Mouse (Mus musculus) splenic B cell, adult 2 months (primary cell): ENCODE results near the gene Zfp958.
"Not testable (repeated sequence)": the region's sequence is repeated elsewhere in the genome, so short reads cannot be mapped to it uniquely, and the experiment has no call there.

Experiments
- DNase-seq: peaks from one replicate; pipeline ENCODE4 v3.0.0-alpha.2; 2011; ENCODE audit warnings: low read depth, low spot score
- H3K27me3 ChIP-seq: 2 replicates; pipeline ENCODE4 v1.6.1; 2012; ENCODE audit warnings: mild to moderate bottlenecking, low read length, moderate library complexity, mixed read lengths; ENCODE audit not compliant: control insufficient read depth, poor library complexity, insufficient read depth, severe bottlenecking
- H3K36me3 ChIP-seq: 2 replicates; pipeline ENCODE4 v1.6.1; 2012; ENCODE audit warnings: mild to moderate bottlenecking, low read length, moderate library complexity, mixed read lengths; ENCODE audit not compliant: control insufficient read depth, poor library complexity, insufficient read depth, severe bottlenecking

Zfp958 gene

DNA sequence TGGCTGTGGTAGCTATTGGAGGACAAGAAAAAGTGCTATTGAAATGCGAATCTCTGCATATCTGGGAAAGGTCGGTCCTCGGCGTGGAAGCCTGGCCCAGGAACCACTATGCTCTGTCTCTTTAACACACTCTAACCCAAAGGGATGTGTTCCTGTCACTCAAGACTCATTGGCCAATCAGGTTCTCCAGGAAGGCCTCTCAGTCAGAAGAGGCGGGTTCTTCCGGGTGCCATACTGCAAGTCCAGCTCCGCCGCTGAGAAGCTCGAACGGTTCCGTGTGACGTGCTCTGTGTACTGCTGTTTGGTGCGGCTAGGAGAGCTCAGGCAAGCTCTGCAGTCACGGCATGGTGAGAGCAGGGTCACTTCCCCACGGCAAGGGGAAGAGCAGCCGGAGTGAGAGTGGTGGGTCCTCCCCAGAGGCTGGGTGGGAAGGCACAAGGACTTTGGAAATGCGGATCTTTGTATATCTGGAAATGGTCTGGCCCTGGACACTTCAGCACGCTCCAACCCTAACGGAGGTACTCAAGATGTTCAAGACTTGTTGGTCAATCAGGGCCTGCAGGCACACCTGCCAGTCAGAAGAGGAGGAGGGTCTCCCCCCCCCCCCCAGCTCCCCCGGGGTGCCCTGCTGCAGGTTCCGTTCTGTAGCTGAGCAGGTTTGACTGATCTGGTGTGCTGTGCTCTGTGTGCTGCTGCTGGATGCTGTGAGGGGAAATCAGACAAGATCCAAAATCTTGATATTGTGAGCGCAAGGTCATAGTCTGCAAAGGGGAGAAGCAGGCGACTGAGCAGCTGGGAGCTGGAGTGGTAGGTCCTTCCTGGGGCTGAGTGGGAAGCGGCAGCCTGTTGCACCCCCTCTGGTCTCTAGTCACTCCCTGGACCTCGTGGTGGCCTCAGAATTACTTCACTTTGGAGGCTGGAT, at the start of gene Zfp958:
TSS of gene Zfp958 (plus strand) at position 236 of the 922 bp plus-strand sequence.
- H3K36me3 ChIP-seq: no peaks in the 10 kb centered on the region
- DNase-seq: peak; percentile 97
- no peaks in the 10 kb centered on the region for H3K27me3 ChIP-seq

DNA sequence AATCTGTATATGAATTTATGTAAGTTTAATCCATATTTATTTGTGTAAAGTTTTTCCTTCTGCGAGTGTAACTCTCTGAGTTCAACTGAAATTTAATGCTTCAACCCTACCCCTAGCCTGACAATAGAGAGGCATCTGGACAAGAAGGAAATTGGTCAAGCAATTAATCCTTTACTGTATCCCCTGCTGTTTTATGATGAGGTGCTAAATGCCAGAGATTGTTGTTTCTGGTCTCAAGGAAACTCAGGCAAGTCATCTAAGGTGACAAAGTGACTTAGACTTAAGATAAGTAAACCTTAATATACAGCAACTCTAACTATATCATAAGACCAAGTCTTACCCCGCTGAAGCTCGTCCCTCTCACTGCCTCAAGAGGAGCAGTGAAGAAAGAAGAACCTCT, 31.0 kb upstream of the Zfp958 start:
- no peaks in the 10 kb centered on the region for H3K36me3 ChIP-seq
- H3K27me3 ChIP-seq: no peaks in the 10 kb centered on the region
- DNase-seq: no peak

DNA sequence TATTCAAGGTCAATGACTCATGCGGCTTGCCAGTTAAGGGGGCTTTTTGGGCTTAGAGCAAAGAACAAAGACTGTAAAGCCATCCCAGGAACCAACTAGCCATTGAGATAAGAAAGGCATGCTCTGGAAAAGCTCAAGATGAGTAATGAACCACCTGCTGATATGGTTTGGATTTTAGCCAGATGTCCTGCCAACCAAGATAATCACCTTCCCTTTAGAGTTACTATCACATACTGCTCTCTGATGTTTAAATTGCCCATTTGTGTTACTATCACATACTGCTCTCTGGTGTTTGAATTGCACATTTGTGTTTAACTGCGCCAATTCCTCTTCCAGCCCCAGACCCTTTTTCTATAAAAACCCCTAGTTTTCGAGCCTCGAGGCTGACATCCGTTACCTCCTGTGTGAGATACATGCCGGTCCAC, 30.2 kb upstream of the Zfp958 start:
- no peak for DNase-seq
- no peaks in the 10 kb centered on the region for H3K27me3 ChIP-seq

DNA sequence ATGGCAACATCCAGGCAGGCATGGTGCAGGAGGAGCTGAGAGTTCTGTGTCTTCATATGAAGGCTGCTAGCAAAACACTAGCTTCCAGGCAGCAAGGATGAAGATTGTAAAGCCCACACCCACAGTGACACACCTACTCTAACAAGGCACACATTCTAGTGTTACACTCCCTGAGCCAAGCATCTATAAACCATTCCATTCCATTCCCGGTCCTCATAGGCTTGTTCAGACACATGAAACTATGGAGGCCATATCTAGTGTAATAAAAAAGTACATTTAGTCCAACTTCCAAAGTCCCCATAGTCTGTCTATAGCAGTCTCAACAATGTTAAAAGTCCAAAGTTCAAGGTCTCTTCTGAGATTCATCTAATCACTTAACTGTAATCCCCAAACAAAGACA, 28.3 kb upstream of the Zfp958 start:
- DNase-seq: no peak
- Histone ChIP-seq H3K36me3 (no peaks in the 10 kb centered on the region), H3K27me3 (no peaks in the 10 kb centered on the region)

More for the DNA sequence above, 30.2 kb upstream of the Zfp958 start:
- no peaks in the 10 kb centered on the region for H3K36me3 ChIP-seq

DNA sequence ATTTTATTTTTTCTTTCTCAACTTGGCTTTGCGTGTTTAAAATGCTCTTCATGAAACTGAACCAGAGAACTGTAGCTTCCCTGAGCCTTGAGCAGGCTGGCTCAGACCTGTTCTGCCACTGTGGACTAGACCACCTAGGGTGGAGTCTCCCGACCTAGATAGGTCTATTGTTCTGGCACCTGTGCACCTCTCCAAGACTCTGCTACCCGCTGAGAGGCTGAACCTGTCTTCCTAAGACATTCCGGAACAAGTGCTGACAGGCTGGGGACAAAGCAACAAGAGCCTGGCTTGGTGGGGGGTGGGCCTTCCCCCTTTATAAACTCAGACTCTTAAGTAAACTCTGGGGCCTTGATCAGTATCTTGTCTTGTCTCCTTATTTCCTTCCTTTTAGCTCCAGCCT, 26.6 kb upstream of the Zfp958 start:
- Histone ChIP-seq H3K36me3 (no peaks in the 10 kb centered on the region), H3K27me3 (no peaks in the 10 kb centered on the region)
- no peak for DNase-seq

DNA sequence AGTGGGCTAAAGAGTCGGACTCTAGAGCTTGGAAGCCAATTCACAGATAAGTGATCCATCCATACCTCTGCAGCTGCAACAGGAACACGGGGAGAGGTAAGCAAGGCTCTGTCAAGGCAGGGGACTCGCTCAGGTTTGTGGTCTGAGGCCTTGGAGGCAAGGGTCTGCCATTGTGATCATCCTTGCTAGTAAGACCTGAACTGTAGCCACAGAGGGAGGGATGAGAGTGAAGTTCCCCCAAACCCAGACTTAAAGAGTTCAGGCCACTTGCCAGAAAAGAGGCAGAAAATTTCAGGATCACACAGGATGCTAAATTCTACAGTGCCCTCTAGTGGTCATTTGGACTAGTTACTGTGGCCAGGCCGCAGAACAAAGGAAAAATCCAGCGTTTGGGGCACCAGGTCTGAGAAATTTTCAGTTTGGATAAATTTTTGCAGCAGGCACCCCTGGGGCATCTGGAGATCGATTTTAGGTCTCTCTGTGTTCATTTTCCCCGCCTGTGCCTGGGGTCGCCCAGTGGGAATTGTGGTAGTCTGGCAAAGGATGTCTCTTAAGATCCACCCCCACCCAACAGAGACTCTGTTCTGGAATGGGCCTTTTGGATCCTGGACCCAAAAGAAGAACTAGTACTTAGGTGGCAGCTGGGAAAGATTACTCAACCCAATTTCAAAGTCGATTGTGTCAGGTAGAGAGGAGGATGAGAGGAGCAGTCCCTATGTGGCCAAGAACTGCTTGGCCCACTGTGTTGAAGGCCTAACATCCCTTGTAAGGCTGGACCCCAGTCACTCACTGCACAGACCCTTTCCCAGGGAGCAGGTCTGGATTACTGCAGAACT, 24.6 kb upstream of the Zfp958 start:
- Histone ChIP-seq H3K27me3 (no peaks in the 10 kb centered on the region), H3K36me3 (no peaks in the 10 kb centered on the region)
- peak; percentile 66 for DNase-seq

DNA sequence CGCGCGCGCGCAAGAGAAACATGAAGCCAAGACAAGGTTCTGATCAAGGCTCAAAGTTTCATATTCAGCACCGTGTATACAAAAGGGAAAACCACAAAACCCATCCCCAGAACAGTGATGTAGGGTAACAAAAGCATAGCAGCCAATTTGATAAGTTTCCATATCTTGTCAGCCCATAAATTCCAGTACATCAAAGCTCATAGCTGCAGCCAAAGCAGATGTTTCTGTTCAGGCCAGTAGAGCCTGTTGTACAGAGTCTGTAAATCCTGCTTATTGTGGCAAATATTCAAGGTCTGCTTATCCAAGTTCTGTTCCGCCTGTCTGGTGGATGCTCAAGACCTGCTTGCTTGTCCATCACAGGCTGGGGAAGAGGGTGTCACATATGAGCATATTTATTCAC, 4.1 kb upstream of the Zfp958 start:
- no peak for DNase-seq
- Histone ChIP-seq H3K36me3 (no peaks in the 10 kb centered on the region), H3K27me3 (no peaks in the 10 kb centered on the region)

DNA sequence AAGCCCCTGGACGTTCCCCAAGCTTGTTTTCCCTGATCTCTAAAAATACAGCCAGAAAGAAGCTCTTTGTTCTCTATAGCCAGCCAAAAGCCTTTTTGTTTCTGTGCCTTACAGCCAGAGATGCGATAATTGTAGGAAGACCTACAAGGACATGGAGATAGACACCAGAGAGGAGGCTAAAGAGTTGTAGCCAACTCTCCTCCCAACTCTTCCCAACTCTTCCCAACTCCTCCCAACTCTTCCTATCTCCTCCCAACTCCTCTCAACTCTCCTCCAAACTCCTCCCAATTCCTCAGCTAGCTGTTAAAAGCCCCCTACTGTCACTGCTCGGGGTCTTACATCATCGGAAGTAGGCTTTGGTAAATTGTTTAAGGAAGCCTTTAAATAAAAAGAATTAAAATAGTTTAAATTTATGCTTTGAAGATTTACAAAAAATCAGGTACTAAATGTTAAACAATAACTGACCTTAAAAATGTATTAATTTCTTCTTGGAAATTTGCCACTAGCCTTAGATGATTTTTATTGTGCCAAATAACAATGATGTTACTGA, 1.3 kb upstream of the Zfp958 start:
- not testable (repeated sequence) for DNase-seq, H3K36me3 ChIP-seq, H3K27me3 ChIP-seq

DNA sequence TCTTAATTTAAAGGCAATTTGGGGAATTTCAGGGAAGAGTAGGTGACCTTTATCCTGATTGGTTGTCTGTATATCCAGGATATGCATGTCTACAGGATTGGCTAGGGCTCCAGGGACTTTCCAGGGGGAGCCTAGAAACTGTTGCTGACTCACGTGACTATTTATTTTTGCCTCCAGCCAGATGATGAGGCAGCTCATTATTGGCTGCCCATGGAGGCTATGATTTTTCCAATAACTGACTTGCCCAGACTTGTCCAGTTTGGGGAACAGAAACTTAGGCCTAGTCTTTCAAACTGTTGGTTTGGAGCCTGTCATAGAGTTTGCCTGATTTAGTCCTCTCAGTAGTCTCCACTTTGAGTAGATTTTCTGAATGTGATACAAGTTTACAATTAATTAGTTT, 14.4 kb downstream of the Zfp958 start:
- peaks cover 23% of the 10 kb centered on the region for H3K36me3 ChIP-seq
- no peaks in the 10 kb centered on the region for H3K27me3 ChIP-seq
- no peak for DNase-seq

DNA sequence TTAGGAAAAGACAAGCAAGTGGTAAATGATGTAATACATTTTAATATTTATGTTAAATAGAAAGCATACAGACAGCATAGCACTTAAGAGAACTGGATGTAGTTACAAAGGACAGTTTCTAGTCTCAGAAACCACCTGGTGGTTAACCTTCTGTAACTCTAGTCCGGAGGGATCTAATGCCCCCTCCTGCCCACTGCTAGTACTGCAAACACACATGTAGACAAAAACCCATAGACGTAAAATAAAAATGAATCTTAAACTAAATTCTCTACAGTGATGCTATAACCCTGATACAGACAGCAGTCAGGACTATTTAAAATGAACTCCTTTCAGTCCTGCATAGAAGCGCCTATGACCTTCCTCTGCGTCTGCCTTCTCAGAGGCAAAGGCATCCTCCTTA, 24.1 kb downstream of the Zfp958 start:
- H3K36me3 ChIP-seq: no peaks in the 10 kb centered on the region
- peak; percentile 3 for DNase-seq

DNA sequence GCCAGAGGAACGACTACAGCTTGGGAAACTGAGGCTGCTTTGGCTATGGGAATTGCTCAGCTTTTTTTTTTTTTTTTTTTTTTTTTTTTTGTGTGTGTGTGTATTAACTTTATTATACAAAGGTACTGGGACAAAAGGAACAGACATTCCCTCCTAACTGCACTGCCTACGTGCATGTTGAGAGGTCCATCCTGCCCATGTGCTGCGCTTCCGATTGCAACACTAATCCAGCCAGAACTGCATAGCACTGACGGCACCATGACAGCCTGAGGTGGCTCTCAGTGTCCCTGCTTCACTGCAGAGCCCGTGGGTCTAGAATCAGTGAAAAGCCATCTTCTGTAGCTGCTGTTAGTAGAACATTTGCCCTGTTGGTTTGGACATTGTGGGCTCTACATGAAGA, 30.0 kb downstream of the Zfp958 start:
- not testable (repeated sequence) for H3K27me3 ChIP-seq, DNase-seq, H3K36me3 ChIP-seq

More for the DNA sequence above, 24.1 kb downstream of the Zfp958 start:
- no peaks in the 10 kb centered on the region for H3K27me3 ChIP-seq

DNA sequence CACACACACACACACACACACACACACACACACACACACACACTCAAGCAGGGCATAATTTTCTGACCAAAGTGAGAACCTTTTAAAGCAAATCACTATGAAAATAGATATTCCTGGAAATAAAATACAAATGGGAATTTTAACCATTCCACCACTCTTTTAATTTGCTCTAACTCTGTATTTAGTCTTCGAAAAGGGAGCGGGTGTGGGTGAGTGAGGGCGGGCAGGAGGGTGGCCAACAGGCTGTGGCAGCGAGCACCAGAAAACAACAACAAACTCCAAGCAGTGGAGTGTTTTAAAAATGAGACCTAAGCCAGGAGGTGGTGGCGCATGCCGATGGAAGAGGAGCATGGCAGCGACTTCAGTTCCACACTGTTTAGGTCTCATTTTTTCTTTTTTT, 43.6 kb downstream of the Zfp958 start:
- DNase-seq: peak; percentile 43
- Histone ChIP-seq H3K36me3 (no peaks in the 10 kb centered on the region), H3K27me3 (no peaks in the 10 kb centered on the region)

DNA sequence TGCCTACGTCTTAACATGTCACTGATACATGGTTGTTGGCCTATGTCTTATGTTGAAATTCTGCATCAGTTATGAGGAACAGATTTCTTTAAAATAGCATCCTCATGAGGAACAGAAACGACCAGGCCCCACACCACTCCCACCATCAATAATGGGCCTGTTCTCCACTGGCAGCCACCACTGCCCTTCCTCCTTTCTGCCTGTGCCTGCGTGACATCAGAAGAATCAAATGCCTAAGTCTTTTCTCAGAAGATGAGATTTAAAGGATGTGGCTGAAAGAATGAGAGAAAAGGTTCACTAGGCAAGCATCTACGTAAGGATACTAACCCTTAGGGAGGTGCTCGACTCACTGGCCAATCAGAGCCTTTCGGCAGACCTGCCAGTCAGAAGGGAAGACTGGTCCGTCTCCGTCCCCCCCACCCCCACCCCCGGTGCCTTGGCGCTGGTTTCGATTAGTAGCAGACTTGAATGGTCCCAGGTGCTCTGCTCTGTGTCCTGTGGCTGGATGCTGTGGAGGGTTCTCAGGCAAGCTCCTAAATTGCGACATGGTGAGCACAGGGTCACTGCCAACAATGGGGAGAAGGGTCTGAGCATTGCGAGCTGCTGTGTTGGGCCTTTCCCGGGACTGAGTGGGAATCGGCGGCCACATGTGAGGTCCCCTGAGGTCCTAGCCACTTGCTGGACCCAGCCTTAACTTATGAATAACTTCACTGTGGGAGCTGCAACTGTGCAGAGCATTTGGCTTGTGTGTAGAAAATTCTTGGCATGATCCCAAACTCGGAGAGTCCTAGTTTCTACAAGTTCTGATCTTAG, 62.4 kb downstream of the Zfp958 start:
- Histone ChIP-seq H3K36me3 (no peaks in the 10 kb centered on the region), H3K27me3 (no peaks in the 10 kb centered on the region)
- peak; percentile 2 for DNase-seq

DNA sequence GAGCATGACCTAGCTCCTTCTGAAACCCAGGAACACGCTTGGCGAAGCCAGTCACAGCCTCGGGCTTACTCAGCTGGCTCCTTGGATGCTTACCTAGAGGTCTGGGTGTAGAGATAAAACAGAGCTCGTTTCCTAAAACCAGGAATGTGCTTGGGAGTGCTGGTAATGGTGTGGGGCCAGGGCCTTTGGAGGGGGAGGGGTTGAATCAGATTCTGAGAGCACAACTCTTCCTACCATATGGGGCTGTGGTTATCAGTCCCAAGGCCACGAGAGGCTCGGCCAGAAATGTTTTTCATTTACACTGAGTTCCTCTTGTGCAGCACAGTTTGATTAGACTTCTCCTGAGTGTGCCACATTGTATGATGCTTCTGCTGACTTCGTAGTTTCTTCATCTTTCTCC, 63.6 kb downstream of the Zfp958 start:
- no peaks in the 10 kb centered on the region for H3K27me3 ChIP-seq
- H3K36me3 ChIP-seq: no peaks in the 10 kb centered on the region
- no peak for DNase-seq
